Mouse (Mus musculus) small intestine, adult 2 months (tissue): ENCODE measurements around the gene Vwa7.

Source experiments
- CTCF ChIP-seq: fragments of 200-500 bp; IDR thresholded peaks from 2 replicates; pipeline ENCODE4 v1.5.1; 2012; ENCODE audit warnings: low read depth, mild to moderate bottlenecking, control low read depth, inconsistent platforms, low read length, moderate library complexity, mixed read lengths; ENCODE audit not compliant: insufficient replicate concordance, insufficient read length; ENCODE audit errors: extremely low read depth
- POLR2A ChIP-seq: fragments of 200-500 bp; IDR thresholded peaks from 2 replicates; pipeline ENCODE4 v1.6.1; 2012; ENCODE audit warnings: low read depth, mild to moderate bottlenecking, control low read depth, inconsistent platforms, low read length, moderate library complexity

DNA sequence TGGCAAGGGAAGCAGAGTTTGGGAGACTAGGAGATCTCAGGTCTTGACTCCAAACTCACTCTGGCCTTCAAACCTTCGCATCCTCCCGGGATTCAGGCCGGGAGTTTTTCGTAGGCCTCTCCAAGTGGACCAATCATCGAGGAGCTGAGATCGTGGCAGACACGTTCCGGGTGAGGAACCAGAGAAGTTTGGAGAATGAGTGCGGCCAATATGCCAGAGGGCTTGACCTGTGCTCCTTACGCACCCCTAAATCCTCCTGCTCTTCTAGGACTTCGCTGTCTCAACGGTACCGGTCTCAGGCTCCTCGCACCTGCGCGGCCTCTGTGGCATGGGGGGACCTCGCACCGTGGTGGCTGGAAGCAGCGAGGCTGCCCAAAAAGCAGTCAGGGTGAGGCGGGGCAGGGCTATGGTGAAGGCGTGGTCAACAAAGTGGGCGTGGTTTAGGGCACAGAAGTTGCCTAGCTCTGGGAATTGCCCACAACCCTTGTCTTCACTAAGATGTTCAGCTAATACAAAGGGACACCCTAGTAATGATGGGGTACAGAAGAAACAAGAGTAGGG lies 44.4 kb downstream of the Vwa7 start:
- TF ChIP-seq CTCF (no peak), POLR2A (no peak)
